Mouse (Mus musculus): Measurements from ENCODE around the gene Sugct. TPM values are rescaled to one million over a fixed set of nuclear protein-coding genes. Genes with fewer than 3 reads are reported as not detected.

Sugct gene
- polyA plus RNA-seq, 1 experiment from 2014 or later = 6.4 TPM

DNA sequence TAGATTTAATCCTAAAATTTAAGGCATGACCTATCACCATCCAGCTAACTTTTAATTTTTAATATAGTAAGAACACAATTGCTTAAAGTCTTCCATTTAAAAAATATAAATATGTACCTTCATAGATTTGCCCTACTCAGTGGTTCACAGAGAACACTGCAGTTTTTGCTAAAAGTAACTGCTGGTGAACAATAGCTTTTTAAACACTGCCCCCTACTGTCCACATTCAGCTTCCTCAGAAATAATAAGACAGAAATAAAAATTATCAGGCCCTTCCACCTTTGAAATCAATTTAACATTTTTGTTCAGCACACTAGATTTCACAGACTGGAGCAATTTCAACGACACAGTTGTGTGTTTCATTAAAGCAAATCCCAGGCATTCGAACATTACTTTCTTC lies 53.1 kb downstream of the Sugct start:
- H3K9me3 ChIP-seq (replicated peaks; ENCODE audit: control insufficient read depth, low read length) = no peaks in the 10 kb centered on the region
- WGBS = 45% methylated on average over 2 of the region's 2 CpGs
- no peaks in the 10 kb centered on the region for H3K4me1 ChIP-seq (ENCODE audit: control insufficient read depth, insufficient read depth, low read length)
- no peak overlapping the region for H3K9ac ChIP-seq (ENCODE audit: low read length)
- no peaks in the 10 kb centered on the region for H3K27me3 ChIP-seq (ENCODE audit: control insufficient read depth, insufficient read depth, low read length)
- H3K4me2 ChIP-seq (ENCODE audit: low read depth, low read length) = no peak overlapping the region
- no peak overlapping the region for H3K27ac ChIP-seq (ENCODE audit: low read length)
- no peaks in the 10 kb centered on the region for H3K36me3 ChIP-seq (ENCODE audit: control insufficient read depth, insufficient read depth)
- H3K4me3 ChIP-seq (ENCODE audit: low read length) = no peak overlapping the region
- ATAC-seq (replicated peaks; ENCODE audit: extremely low read depth, insufficient read depth, low FRiP score) = no peak

DNA sequence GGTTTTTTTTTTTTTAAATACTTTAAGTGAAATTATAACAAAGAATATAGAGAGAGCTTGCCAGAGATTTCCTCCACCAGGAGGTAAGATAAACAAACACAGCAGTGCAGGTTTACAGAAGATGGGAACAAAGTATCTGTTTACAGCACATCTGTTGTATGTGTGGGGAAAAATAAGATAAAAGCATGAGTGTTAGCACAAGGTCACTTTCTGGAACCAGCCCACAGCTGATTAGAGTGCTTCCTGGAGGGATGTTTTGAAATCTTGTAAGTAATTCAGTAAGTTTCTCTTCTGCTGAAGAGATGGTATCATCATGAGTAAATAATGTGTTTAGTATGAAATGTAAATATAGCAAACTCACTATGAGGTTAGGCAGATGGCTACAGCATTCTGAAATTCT lies 57.3 kb downstream of the Sugct start:
- no peak for ATAC-seq (replicated peaks; ENCODE audit: extremely low read depth, insufficient read depth, low FRiP score)
- no peak overlapping the region for H3K4me3 ChIP-seq (ENCODE audit: low read length)
- no peak overlapping the region for H3K4me2 ChIP-seq (ENCODE audit: low read depth, low read length)
- H3K27ac ChIP-seq (ENCODE audit: low read length) = no peak overlapping the region
- no peak overlapping the region for H3K9ac ChIP-seq (ENCODE audit: low read length)
- H3K27me3 ChIP-seq (ENCODE audit: control insufficient read depth, insufficient read depth, low read length) = no peaks in the 10 kb centered on the region
- H3K9me3 ChIP-seq (replicated peaks; ENCODE audit: control insufficient read depth, low read length) = no peaks in the 10 kb centered on the region
- no peaks in the 10 kb centered on the region for H3K36me3 ChIP-seq (ENCODE audit: control insufficient read depth, insufficient read depth)
- H3K4me1 ChIP-seq (ENCODE audit: control insufficient read depth, insufficient read depth, low read length) = no peaks in the 10 kb centered on the region

DNA sequence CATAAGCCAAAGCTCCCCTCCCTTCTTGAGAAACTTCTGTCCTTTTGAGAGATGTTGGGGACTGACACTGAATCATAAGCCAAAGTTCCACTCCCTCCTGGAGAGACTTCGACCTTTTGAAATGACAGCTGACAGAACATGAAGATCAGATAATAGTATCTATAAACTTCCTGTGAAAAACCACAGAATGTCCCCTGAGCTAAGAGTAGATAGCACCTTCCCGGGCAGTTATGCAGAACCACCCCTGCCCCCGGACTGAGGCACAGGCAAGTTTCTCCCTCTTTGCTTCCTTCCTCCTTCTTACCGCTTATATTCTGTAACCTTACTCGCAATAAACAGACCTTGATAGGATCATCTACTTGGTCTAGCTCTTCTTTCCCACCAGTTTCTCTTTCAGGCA lies 68.2 kb downstream of the Sugct start:
- 72% methylated on average over 5 of the region's 5 CpGs for WGBS
- ATAC-seq (replicated peaks; ENCODE audit: extremely low read depth, insufficient read depth, low FRiP score) = no peak
- no peaks in the 10 kb centered on the region for H3K4me1 ChIP-seq (ENCODE audit: control insufficient read depth, insufficient read depth, low read length)
- no peaks in the 10 kb centered on the region for H3K9me3 ChIP-seq (replicated peaks; ENCODE audit: control insufficient read depth, low read length)
- H3K27me3 ChIP-seq (ENCODE audit: control insufficient read depth, insufficient read depth, low read length) = no peaks in the 10 kb centered on the region
- H3K9ac ChIP-seq (ENCODE audit: low read length) = no peak overlapping the region
- no peak overlapping the region for H3K27ac ChIP-seq (ENCODE audit: low read length)
- no peak overlapping the region for H3K4me3 ChIP-seq (ENCODE audit: low read length)
- no peaks in the 10 kb centered on the region for H3K36me3 ChIP-seq (ENCODE audit: control insufficient read depth, insufficient read depth)
- no peak overlapping the region for H3K4me2 ChIP-seq (ENCODE audit: low read depth, low read length)

DNA sequence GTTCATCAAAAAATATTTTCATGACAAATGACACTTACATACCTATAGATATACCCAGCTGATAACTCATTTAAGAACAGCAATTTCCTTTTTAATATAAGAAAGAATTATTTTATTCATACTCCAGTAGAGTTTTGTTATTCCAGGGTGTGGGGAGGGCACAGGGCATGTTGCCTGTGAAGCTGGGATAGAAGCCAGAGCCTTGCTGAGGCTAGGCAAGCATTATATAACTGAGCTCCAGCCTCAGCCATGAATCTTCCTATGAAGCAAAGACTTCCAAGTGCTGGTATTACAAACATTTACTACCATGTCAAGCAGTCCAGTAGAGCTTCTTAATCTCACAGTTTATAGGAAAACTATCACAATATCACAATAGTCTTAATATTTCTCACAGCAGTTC lies 70.4 kb downstream of the Sugct start:
- Histone ChIP-seq H3K4me1 (ENCODE audit: control insufficient read depth, insufficient read depth, low read length) (no peaks in the 10 kb centered on the region), H3K9me3 (replicated peaks; ENCODE audit: control insufficient read depth, low read length) (no peaks in the 10 kb centered on the region), H3K27ac (ENCODE audit: low read length) (no peak overlapping the region), H3K4me3 (ENCODE audit: low read length) (no peak overlapping the region), H3K27me3 (ENCODE audit: control insufficient read depth, insufficient read depth, low read length) (no peaks in the 10 kb centered on the region), H3K4me2 (ENCODE audit: low read depth, low read length) (no peak overlapping the region), H3K9ac (ENCODE audit: low read length) (no peak overlapping the region), H3K36me3 (ENCODE audit: control insufficient read depth, insufficient read depth) (no peaks in the 10 kb centered on the region)
- no peak for ATAC-seq (replicated peaks; ENCODE audit: extremely low read depth, insufficient read depth, low FRiP score)

DNA sequence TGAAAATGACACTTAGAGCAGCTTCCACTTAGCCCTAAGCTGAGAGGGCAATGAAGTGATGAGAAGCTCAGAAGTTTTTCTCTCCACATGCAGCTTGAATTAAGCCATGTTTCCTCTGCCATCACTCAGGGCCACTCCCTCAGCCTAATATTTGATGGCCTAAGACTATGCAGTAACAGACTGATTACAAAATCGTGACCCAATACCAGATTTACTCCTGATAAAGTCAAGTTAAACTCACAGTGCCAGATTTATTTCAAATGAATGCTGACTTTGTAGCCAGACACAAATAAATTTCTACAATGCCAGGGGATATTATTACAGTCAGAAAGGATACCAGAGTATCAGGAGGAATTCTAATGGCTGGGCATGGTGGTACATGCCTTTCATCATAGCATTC lies 89.1 kb downstream of the Sugct start:
- H3K27me3 ChIP-seq (ENCODE audit: control insufficient read depth, insufficient read depth, low read length) = no peaks in the 10 kb centered on the region
- no peak overlapping the region for H3K9ac ChIP-seq (ENCODE audit: low read length)
- no peak overlapping the region for H3K4me2 ChIP-seq (ENCODE audit: low read depth, low read length)
- no peaks in the 10 kb centered on the region for H3K36me3 ChIP-seq (ENCODE audit: control insufficient read depth, insufficient read depth)
- no peaks in the 10 kb centered on the region for H3K9me3 ChIP-seq (replicated peaks; ENCODE audit: control insufficient read depth, low read length)
- H3K27ac ChIP-seq (ENCODE audit: low read length) = no peak overlapping the region
- 78% methylated on average over 1 of the region's 1 CpGs for WGBS
- H3K4me3 ChIP-seq (ENCODE audit: low read length) = no peak overlapping the region
- no peaks in the 10 kb centered on the region for H3K4me1 ChIP-seq (ENCODE audit: control insufficient read depth, insufficient read depth, low read length)
- ATAC-seq (replicated peaks; ENCODE audit: extremely low read depth, insufficient read depth, low FRiP score) = no peak

DNA sequence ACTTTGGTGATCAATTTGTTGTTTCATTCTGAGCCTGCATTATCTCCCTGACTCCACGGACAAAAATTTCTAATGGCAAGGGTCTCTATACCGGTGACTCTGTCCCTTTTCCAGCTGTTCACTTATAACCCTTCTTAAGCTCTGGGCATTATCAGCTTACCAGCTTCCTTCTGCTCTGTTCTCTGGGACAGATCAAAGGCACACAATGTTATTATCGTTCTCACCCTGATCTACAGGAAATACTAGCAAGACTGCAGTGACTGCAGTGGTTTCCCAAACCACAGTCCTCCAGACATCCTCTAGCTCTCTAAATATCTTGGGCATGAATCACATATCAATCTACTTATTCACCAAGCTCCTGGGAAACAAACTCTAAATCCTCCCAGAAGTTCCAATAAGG lies 90.7 kb downstream of the Sugct start:
- H3K4me1 ChIP-seq (ENCODE audit: control insufficient read depth, insufficient read depth, low read length) = no peaks in the 10 kb centered on the region
- WGBS = 36% methylated on average over 3 of the region's 3 CpGs
- no peak overlapping the region for H3K27ac ChIP-seq (ENCODE audit: low read length)
- no peak for ATAC-seq (replicated peaks; ENCODE audit: extremely low read depth, insufficient read depth, low FRiP score)
- no peaks in the 10 kb centered on the region for H3K27me3 ChIP-seq (ENCODE audit: control insufficient read depth, insufficient read depth, low read length)
- H3K36me3 ChIP-seq (ENCODE audit: control insufficient read depth, insufficient read depth) = no peaks in the 10 kb centered on the region
- no peak overlapping the region for H3K9ac ChIP-seq (ENCODE audit: low read length)
- H3K4me2 ChIP-seq (ENCODE audit: low read depth, low read length) = no peak overlapping the region
- H3K9me3 ChIP-seq (replicated peaks; ENCODE audit: control insufficient read depth, low read length) = no peaks in the 10 kb centered on the region
- H3K4me3 ChIP-seq (ENCODE audit: low read length) = no peak overlapping the region

DNA sequence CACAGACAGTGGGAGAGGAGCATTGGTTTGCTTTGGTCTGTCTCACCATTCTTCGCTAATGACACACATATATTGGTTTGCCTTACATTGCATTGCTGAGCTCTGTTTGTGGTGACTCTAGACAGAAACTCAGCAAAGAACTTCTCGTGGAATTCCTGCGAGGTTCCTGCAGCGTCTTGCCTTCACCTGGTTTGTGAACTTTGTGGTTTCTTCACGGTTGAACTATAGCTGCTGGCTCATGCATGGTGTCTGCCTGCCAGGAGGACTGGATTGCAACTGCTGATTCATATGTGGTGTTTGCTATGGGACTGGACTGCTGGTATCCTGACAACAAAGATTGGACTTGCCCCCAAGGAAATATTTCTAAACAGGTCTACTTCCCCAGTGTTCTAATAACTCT lies 91.6 kb downstream of the Sugct start:
- no peak overlapping the region for H3K4me3 ChIP-seq (ENCODE audit: low read length)
- ATAC-seq (replicated peaks; ENCODE audit: extremely low read depth, insufficient read depth, low FRiP score) = no peak
- no peaks in the 10 kb centered on the region for H3K9me3 ChIP-seq (replicated peaks; ENCODE audit: control insufficient read depth, low read length)
- H3K36me3 ChIP-seq (ENCODE audit: control insufficient read depth, insufficient read depth) = no peaks in the 10 kb centered on the region
- no peaks in the 10 kb centered on the region for H3K4me1 ChIP-seq (ENCODE audit: control insufficient read depth, insufficient read depth, low read length)
- H3K9ac ChIP-seq (ENCODE audit: low read length) = no peak overlapping the region
- H3K27ac ChIP-seq (ENCODE audit: low read length) = no peak overlapping the region
- WGBS = 84% methylated on average over 5 of the region's 5 CpGs
- no peak overlapping the region for H3K4me2 ChIP-seq (ENCODE audit: low read depth, low read length)
- no peaks in the 10 kb centered on the region for H3K27me3 ChIP-seq (ENCODE audit: control insufficient read depth, insufficient read depth, low read length)

DNA sequence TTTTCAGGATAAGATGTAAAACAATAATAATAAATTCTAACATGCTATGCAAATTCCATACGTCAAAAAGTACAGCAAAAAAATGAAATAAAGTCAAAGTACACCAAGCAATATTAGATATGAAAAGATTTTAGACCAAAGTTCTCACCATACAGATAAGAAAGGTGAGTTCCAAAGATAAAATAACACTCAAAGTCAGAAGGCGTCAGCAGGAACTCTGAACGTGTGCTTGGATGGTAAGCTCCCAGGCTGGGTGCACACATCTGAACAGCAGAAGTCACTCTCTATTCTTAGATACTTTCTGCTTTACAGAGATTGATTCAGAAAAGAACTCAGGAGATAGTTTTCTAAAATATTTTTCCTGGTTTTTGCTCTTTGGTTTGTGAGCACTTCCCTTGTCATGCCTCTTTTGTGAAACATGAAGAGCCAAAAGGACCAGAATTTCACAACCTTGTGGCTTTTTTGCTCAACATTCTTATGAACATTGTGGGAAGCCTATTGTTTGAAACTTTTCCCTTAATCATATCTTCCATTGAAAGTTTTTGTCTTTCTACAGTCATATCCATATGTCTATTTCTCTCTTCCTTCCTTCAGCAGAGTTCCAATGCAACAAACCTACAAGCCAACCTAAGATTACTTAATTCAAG lies 110.0 kb downstream of the Sugct start:
- no peaks in the 10 kb centered on the region for H3K27me3 ChIP-seq (ENCODE audit: control insufficient read depth, insufficient read depth, low read length)
- H3K27ac ChIP-seq (ENCODE audit: low read length) = no peak overlapping the region
- H3K9ac ChIP-seq (ENCODE audit: low read length) = no peak overlapping the region
- no peak overlapping the region for H3K4me3 ChIP-seq (ENCODE audit: low read length)
- H3K36me3 ChIP-seq (ENCODE audit: control insufficient read depth, insufficient read depth) = no peaks in the 10 kb centered on the region
- H3K9me3 ChIP-seq (replicated peaks; ENCODE audit: control insufficient read depth, low read length) = no peaks in the 10 kb centered on the region
- WGBS = 19% methylated on average over 3 of the region's 3 CpGs
- no peak for ATAC-seq (replicated peaks; ENCODE audit: extremely low read depth, insufficient read depth, low FRiP score)
- H3K4me2 ChIP-seq (ENCODE audit: low read depth, low read length) = no peak overlapping the region
- H3K4me1 ChIP-seq (ENCODE audit: control insufficient read depth, insufficient read depth, low read length) = no peaks in the 10 kb centered on the region

DNA sequence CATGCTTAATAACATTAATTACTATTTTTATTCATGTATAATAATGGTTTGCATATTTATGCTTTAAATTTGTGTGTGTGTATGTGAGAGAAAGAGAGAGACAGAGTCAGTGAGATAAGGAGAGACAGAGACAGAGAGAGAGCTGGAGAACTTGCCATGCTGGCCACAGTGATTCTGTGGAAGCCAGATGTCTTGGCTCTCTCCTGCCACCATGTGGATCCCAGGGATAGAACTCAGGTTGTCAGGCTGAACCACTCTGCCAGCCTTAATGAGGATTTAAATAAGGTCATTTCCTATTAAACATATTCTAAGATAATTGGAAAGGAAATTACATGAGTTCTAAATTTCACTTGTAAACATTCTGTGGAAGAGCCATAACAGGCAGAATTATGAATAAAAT lies 110.5 kb downstream of the Sugct start:
- no peak for ATAC-seq (replicated peaks; ENCODE audit: extremely low read depth, insufficient read depth, low FRiP score)
- no peak overlapping the region for H3K9ac ChIP-seq (ENCODE audit: low read length)
- H3K4me1 ChIP-seq (ENCODE audit: control insufficient read depth, insufficient read depth, low read length) = no peaks in the 10 kb centered on the region
- H3K27ac ChIP-seq (ENCODE audit: low read length) = no peak overlapping the region
- no peaks in the 10 kb centered on the region for H3K27me3 ChIP-seq (ENCODE audit: control insufficient read depth, insufficient read depth, low read length)
- no peaks in the 10 kb centered on the region for H3K36me3 ChIP-seq (ENCODE audit: control insufficient read depth, insufficient read depth)
- no peak overlapping the region for H3K4me3 ChIP-seq (ENCODE audit: low read length)
- no peaks in the 10 kb centered on the region for H3K9me3 ChIP-seq (replicated peaks; ENCODE audit: control insufficient read depth, low read length)
- no peak overlapping the region for H3K4me2 ChIP-seq (ENCODE audit: low read depth, low read length)

DNA sequence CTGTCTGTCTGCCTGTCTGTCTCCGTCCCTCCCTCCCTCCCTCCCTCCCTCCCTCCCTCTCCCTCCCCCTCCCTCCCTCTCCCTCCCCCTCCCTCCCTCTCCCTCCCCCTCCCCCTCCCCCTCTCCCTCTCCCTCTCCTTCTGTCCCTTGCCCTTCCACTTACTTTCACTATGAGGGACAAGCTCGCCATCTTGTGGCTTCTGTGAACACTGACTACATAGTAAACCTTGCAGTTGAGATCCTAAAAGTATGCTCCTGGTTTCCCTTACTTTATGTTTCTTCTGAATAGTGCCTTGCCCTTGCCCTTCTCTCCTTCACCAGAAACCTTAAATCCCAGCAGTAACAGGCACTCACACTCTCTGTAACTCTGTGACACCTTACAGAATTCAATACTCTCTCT lies 113.7 kb downstream of the Sugct start:
- Histone ChIP-seq H3K9ac (ENCODE audit: low read length) (no peak overlapping the region), H3K27me3 (ENCODE audit: control insufficient read depth, insufficient read depth, low read length) (no peaks in the 10 kb centered on the region), H3K9me3 (replicated peaks; ENCODE audit: control insufficient read depth, low read length) (no peaks in the 10 kb centered on the region), H3K36me3 (ENCODE audit: control insufficient read depth, insufficient read depth) (no peaks in the 10 kb centered on the region), H3K4me3 (ENCODE audit: low read length) (no peak overlapping the region), H3K4me2 (ENCODE audit: low read depth, low read length) (no peak overlapping the region), H3K4me1 (ENCODE audit: control insufficient read depth, insufficient read depth, low read length) (no peaks in the 10 kb centered on the region), H3K27ac (ENCODE audit: low read length) (no peak overlapping the region)
- ATAC-seq (replicated peaks; ENCODE audit: extremely low read depth, insufficient read depth, low FRiP score) = no peak
- 7% methylated on average over 1 of the region's 2 CpGs for WGBS

Measured in heart, embryonic 16.5 days (tissue).